Mouse (Mus musculus) megakaryocyte, embryonic 14.5 days (primary cell): Measurements from ENCODE around the gene Gipc2.

Experiments used
- FLI1 ChIP-seq: IDR thresholded peaks from 2 replicates; pipeline ENCODE4 v1.6.1; 2012; ENCODE audit warnings: low read length, inconsistent platforms, mixed read lengths
- GATA1 ChIP-seq: IDR thresholded peaks from 3 replicates; pipeline ENCODE4 v1.6.1; 2012; ENCODE audit warnings: mixed read lengths, low read length, inconsistent platforms, borderline replicate concordance

DNA sequence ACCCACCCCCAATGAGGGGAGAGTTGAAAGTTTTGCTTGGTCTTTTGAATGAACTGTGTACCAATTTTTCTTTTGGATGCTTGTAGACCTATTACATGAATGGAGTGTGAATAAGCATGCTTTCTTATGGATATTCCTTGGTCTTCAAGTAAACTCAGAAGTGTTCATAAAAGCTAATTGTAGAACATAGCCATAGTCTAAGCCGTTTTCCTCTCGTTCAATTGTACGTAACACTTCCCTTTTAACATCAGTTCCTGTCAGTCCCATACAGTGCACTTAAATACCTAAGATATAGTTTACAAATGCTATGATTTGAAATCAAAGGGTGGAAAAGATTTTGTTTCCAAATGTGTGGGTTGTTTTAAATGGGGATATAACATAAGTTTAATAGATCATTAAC is 47.4 kb upstream of the Gipc2 start:
- TF ChIP-seq GATA1 (no peak), FLI1 (no peak)
